Mouse (Mus musculus) heart, postnatal 0 days (tissue): ENCODE results near the gene Homer2. TPM values are rescaled to one million over a fixed set of nuclear protein-coding genes. Genes with fewer than 3 reads are reported as not detected.

ENCODE experiments used
- ATAC-seq: fragments of 200-750 bp; cut with Nextera tagmentation; 2 replicates; pipeline ENCODE4 v1.8.0; 2017; ENCODE audit warnings: low read depth, moderate number of reproducible peaks, moderate library complexity; ENCODE audit not compliant: insufficient read depth
- DNase-seq: peaks from one replicate; pipeline ENCODE4 v3.0.0-alpha.2; 2016; ENCODE audit warnings: low spot score
- H3K27ac ChIP-seq: fragments of 300-500 bp; sonication (generic); 2 replicates; pipeline ENCODE4 v1.5.1; 2014; ENCODE audit warnings: low read depth, mild to moderate bottlenecking
- H3K27me3 ChIP-seq: fragments of 300-500 bp; sonication (generic); 2 replicates; pipeline ENCODE4 v1.6.1; 2014; ENCODE audit warnings: low read length, mixed read lengths; ENCODE audit not compliant: control insufficient read depth, insufficient read depth
- H3K36me3 ChIP-seq: fragments of 300-500 bp; sonication (generic); replicated peaks from 2 replicates; pipeline ENCODE4 v1.6.1; 2014; ENCODE audit warnings: low read length, mixed read lengths; ENCODE audit not compliant: control insufficient read depth, insufficient read depth
- H3K4me1 ChIP-seq: fragments of 300-500 bp; sonication (generic); 2 replicates; pipeline ENCODE4 v1.6.1; 2014; ENCODE audit warnings: antibody characterized with exemption; ENCODE audit not compliant: control insufficient read depth, insufficient read depth
- H3K4me2 ChIP-seq: fragments of 300-500 bp; sonication (generic); 2 replicates; pipeline ENCODE4 v1.6.1; 2014; ENCODE audit warnings: low read depth, mild to moderate bottlenecking, low read length, moderate library complexity
- H3K4me3 ChIP-seq: fragments of 300-500 bp; sonication (generic); 2 replicates; pipeline ENCODE4 v1.5.1; 2014; ENCODE audit warnings: low read depth, low read length
- H3K9ac ChIP-seq: fragments of 300-500 bp; sonication (generic); replicated peaks from 2 replicates; pipeline ENCODE4 v1.6.1; 2014; ENCODE audit warnings: low read depth, low read length, mixed read lengths
- H3K9me3 ChIP-seq: fragments of 300-500 bp; sonication (generic); replicated peaks from 2 replicates; pipeline ENCODE4 v1.6.1; 2016; ENCODE audit warnings: low read length; ENCODE audit not compliant: control insufficient read depth
- CTCF ChIP-seq: IDR thresholded peaks from 2 replicates; pipeline ENCODE4 v1.5.1; 2016; ENCODE audit warnings: antibody characterized with exemption, control low read depth, low read depth
- EP300 ChIP-seq: IDR thresholded peaks from 2 replicates; pipeline ENCODE4 v1.6.1; 2016; ENCODE audit warnings: antibody characterized with exemption, low read depth
- WGBS: fragments of 180-500 bp; shearing (Covaris S2); extraction: QIAGEN DNeasy Blood & Tissue Kit; methylation state at CpG from one replicate; pipeline ENCODE4 v1.1.7; 2014; 5-methylcytosine and 5-hydroxymethylcytosine counted together
- polyA plus RNA-seq: library from polyadenylated mRNA; unstranded; fragments of >200 nt; fragmentation: Nextera tagmentation; extraction: Ambion mirVana; gene quantifications from 2 replicates; pipeline ENCODE4 v1.2.1, GENCODE M21; 2015
- total RNA-seq: library from RNA; depleted of rRNA; stranded (reverse); fragments of >200 nt; gene quantifications from 2 replicates; pipeline ENCODE4 v1.2.3, GENCODE M21; 2014; ENCODE audit warnings: low replicate concordance

Gene Homer2
- total and polyA plus RNA-seq, 2 experiments from 2014 or later: 19.5 to 51.3 TPM

DNA sequence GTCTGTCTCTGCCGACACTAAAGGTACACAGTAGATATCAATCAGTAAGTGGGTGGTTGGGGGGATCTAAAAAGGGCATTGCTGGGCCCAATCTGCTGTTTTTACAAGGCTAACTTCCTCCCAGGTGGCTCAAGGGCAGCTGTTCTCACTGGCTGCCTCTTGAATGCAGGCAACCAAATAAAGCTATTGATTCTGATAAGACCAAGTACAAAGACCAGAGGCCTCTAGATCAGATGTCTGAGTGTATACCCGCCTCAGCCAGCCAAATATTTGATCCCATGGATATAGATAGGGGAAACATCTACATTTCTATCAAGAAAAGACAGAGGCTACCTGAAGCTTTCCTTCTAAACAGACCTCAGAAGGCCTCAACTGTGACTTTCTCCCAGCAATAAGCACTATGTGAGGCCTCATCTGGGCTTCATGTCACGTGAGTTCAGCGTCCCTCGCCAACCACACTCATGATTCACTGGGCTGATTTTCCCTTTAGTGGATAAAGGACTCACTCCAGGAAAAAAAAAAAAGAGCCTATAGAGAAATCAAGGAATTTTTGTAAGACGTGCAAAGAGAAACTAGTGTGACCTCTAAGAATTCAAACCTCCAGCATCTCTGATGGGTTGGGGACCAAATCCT is 19.5 kb downstream of the Homer2 start:
- 44% methylated on average over 6 of the region's 6 CpGs for WGBS
- ATAC-seq (no peak), DNase-seq (no peak)
- Histone ChIP-seq H3K27ac (peak overlapping the region; percentile 70), H3K4me2 (no peak overlapping the region), H3K27me3 (no peaks in the 10 kb centered on the region), H3K9ac (no peak overlapping the region), H3K4me1 (peaks cover 38% of the 10 kb centered on the region), H3K9me3 (no peaks in the 10 kb centered on the region), H3K4me3 (no peak overlapping the region), H3K36me3 (no peaks in the 10 kb centered on the region)
- TF ChIP-seq EP300: no peak
- TF ChIP-seq CTCF: no peak

DNA sequence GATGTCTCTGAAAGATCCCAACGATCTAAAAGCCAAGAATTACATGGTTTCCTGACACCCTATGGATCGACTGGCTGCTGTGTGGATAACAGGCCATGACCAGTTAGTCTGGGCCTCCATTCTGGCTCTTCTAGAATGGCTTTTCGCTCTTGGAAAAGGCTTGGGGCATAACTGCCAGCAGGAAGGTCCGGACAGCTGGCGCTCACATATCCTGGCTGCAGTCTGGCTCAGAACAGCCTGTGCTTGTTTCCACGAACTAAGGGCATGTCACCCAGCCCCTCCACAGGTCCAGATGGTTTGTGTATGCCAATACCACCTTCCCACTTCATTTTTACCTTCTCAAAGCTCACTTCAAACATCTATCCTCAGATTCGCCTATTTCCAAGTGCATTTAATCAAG is 22.0 kb downstream of the Homer2 start:
- Histone ChIP-seq H3K4me1 (peaks cover 54% of the 10 kb centered on the region), H3K36me3 (no peaks in the 10 kb centered on the region), H3K4me3 (no peak overlapping the region), H3K27ac (peak overlapping the region; percentile 95), H3K4me2 (no peak overlapping the region), H3K9ac (no peak overlapping the region; the same call in 1 of the 2 replicates), H3K9me3 (no peaks in the 10 kb centered on the region), H3K27me3 (no peaks in the 10 kb centered on the region)
- ATAC-seq: no peak
- TF ChIP-seq EP300: no peak
- no peak for TF ChIP-seq CTCF
- no peak for DNase-seq
- WGBS: 59% methylated on average over 7 of the region's 7 CpGs

DNA sequence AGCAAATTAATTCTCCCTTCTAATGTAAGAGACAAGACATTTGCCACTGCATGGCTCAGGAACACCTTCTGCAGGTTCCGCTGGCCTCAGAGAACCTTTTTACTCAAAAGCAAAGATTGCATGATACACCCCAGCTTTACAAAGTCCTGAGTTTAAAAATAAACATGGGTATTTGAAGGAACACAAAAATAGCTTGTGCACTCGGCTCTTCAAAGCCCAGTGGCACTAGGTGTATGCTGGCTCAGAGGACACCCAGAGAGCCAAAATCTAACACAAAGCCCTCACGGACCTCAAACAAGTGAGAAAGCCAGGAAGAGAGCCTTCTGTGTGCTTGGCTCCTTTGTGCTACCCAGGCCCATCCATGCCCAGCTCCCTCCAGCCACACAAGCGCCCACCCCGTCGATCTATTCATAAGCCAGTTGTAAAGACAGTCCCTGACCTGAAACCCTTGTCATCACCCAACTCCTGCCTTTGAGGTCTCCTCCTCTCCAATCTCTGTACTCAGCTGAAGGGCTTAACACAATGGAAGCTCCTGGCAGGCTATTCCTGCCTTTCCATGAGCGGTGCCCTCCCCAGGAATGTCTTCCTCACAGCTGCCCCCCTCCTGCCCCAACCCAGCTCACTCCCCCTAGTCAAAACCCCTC is 23.4 kb downstream of the Homer2 start:
- H3K4me3 ChIP-seq: no peak overlapping the region
- peak; percentile 78 for DNase-seq
- WGBS: 30% methylated on average over 7 of the region's 7 CpGs
- H3K9ac ChIP-seq: peak overlapping the region; percentile 38; the same call in 1 of the 2 replicates
- H3K9me3 ChIP-seq: no peaks in the 10 kb centered on the region
- H3K4me1 ChIP-seq: peaks cover 47% of the 10 kb centered on the region
- peak overlapping the region; percentile 40 for H3K4me2 ChIP-seq
- H3K27me3 ChIP-seq: no peaks in the 10 kb centered on the region
- TF ChIP-seq EP300 (no peak), CTCF (no peak)
- peak; percentile 79 for ATAC-seq
- H3K36me3 ChIP-seq: no peaks in the 10 kb centered on the region
- peak overlapping the region; percentile 95 for H3K27ac ChIP-seq

DNA sequence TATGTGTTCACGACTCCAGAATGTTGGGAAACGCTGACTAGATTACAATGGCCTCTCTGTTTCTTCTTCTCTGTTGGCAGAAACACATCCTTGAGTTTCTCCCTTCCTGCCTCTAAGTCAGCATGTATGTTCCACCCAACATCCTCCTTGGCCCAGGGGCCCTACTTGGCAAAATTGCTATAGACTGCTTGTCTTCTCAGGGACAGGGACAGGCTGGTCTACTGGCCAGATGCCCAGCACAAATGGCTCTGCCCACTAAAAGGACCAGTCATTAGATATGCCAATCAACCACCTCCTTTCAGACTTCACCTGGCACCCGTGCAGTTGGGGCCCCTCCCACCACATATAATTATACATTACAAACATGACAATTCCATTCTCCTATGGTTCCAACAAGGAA is 25.9 kb downstream of the Homer2 start:
- Histone ChIP-seq H3K4me3 (no peak overlapping the region), H3K27ac (no peak overlapping the region), H3K36me3 (no peaks in the 10 kb centered on the region), H3K4me1 (peaks cover 39% of the 10 kb centered on the region), H3K27me3 (no peaks in the 10 kb centered on the region), H3K9me3 (no peaks in the 10 kb centered on the region), H3K4me2 (no peak overlapping the region), H3K9ac (no peak overlapping the region)
- WGBS: 44% methylated on average over 3 of the region's 3 CpGs
- ATAC-seq (no peak), DNase-seq (no peak)
- TF ChIP-seq CTCF: no peak
- TF ChIP-seq EP300: no peak

GRCm38 (mm10) chr7:81673359-81674013 is 33.8 kb downstream of the Homer2 start:
- Histone ChIP-seq H3K9me3 (no peaks in the 10 kb centered on the region), H3K9ac (no peak overlapping the region), H3K27ac (peak overlapping the region; percentile 70), H3K4me1 (peaks cover 16% of the 10 kb centered on the region), H3K36me3 (no peaks in the 10 kb centered on the region), H3K27me3 (no peaks in the 10 kb centered on the region), H3K4me2 (peak overlapping the region; percentile 37), H3K4me3 (0 out of 2 replicates have a peak overlapping the region, but pooled peaks have one; percentile 2)
- DNase-seq: peak; percentile 40
- WGBS: 30% methylated on average over 15 of the region's 15 CpGs
- peak; percentile 88 for ATAC-seq
- no peak for TF ChIP-seq EP300
- no peak for TF ChIP-seq CTCF
